Mouse (Mus musculus): Measurements from ENCODE around the gene Fkbpl.

GRCm38 (mm10) chr17:34596098-34596497 lies 48.5 kb upstream of the Fkbpl start:
- TF ChIP-seq CTCF (IDR thresholded peaks at IDR 0.05; ENCODE audit: low read depth) (no peak), EP300 (IDR thresholded peaks at IDR 0.05; ENCODE audit: low read depth) (no peak)

All from liver, postnatal 0 days (tissue).